Mouse (Mus musculus) subcutaneous adipose tissue, adult 2 months (tissue): Measurements from ENCODE around the gene Acot3. TPM values are rescaled to one million over a fixed set of nuclear protein-coding genes. Genes with fewer than 3 reads are reported as not detected.

ENCODE experiments used
- polyA plus RNA-seq: library from polyadenylated mRNA; depleted of rRNA; stranded (reverse); fragments of >200 nt; gene quantifications from 2 replicates; pipeline ENCODE4 v1.2.3, GENCODE M21; 2012; ENCODE audit warnings: low replicate concordance; rRNA removed

Acot3 gene
- not detected in 2 replicates for polyA plus RNA-seq

DNA sequence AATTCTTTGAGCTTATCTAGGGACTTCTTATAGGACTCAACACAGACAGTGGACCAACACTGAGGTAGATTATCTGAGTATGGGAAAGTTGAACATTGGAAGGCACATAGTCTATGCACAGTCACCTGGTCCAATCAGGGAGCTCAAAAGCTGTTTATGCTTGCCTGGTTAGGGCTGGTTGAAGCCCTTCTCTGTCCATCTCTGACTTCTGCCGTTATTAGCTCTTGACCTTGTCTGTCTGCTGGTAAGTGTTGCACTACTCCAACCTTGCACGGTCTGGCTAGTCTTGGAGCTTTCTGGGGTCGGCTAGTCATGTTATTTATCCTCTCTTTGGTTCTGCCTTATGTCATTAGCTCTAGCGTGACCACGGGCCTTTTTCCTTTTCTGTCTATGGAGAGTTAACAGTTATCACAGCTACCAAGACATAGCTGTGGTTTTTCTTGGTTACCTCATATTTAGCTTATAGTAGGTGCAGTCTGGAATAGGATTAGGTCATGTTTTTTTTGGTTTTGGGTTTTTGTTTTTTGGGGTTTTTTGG lies at the start of gene Acot3:
Acot3 (plus strand) TSS at position 208 of the 538 bp plus-strand sequence.

DNA sequence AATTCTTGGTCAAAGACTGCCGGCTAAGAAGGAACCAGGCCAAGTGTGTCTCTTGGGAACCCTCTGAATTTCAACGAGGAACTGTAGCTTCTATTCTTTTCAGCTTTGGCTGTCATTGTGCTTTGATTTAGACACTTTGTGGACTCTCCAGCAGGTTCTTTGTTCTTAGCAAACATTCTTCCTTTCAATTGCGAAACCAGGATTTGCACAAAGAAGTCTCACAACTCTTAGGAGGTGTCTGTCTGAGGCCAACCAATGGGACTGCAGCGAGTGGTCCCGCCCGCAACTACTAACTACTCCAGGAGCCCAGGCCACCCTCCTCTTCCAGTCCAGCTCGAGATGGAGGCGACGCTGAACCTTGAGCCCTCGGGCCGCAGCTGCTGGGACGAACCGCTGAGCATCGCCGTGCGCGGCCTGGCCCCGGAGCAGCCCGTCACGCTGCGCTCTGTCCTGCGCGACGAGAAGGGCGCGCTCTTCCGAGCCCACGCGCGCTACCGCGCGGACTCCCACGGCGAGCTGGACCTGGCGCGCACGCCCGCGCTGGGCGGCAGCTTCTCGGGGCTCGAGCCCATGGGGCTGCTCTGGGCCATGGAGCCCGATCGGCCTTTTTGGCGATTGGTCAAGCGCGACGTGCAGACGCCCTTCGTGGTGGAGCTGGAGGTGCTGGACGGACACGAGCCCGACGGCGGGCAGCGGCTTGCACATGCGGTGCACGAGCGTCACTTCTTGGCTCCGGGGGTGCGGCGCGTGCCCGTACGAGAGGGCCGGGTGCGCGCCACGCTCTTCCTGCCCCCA lies 42.6 kb upstream of the Acot3 start, which contains the start of gene Acot1:
Acot1 (plus strand) TSS at position 320 of the 795 bp plus-strand sequence.

DNA sequence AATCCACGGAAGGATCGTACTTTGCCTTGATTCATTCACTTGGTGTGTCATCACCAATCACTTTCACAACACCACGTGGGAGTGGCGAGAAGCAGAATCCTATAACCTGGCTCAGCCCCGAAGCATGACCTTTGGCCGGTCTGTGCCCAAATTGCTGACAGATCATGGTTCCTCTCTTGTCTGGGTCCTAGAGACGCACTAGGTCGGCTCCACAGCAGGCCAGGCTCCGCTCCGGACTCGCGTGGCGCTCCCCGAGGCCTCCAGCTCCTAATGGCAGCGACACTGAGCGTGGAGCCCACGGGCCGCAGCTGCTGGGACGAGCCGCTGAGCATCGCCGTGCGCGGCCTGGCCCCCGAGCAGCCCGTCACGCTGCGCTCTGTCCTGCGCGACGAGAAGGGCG lies 13.7 kb upstream of the Acot3 start, which contains the start of gene Acot4:
Acot4 (plus strand) TSS at position 139 of the 400 bp plus-strand sequence.

DNA sequence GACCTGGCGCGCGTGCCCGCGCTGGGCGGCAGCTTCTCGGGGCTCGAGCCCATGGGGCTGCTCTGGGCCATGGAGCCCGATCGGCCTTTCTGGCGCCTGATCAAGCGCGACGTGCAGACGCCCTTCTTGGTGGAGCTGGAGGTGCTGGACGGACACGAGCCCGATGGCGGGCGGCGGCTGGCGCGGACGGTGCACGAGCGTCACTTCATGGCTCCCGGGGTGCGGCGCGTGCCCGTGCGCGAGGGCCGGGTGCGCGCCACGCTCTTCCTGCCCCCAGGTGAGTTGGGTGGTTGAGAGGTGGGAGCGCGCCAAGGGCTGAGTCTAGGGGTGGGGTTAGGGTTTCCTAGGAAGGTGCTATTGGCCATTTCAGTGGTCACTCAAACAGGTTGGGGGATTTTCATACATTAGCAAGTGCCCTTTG lies 13.2 kb upstream of the Acot3 start, which contains the start of gene Gm49366:
Gm49366 (plus strand) TSS at position 245 of the 421 bp plus-strand sequence.

DNA sequence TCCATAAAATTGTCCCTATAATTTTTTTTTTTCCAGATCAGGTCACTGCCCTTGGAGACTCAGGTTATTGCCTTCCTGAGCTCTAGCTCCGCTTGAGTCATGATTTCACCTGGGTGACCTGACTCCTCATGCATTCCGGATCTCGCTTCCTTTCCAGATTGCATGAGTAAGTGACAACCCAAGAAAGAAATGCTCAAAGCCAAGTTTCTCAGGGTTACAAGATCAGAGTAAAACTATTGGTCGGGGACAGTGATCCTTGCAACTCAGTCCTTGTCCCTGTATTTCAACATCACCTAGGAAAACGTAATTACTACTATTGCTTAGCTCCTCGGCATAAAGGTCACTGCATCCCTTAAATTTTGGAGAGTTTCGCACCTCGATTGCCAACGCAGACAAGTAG lies 17.0 kb downstream of the Acot3 start, which contains the start of gene Acot5:
Acot5 (plus strand) TSS at position 340 of the 400 bp plus-strand sequence.

DNA sequence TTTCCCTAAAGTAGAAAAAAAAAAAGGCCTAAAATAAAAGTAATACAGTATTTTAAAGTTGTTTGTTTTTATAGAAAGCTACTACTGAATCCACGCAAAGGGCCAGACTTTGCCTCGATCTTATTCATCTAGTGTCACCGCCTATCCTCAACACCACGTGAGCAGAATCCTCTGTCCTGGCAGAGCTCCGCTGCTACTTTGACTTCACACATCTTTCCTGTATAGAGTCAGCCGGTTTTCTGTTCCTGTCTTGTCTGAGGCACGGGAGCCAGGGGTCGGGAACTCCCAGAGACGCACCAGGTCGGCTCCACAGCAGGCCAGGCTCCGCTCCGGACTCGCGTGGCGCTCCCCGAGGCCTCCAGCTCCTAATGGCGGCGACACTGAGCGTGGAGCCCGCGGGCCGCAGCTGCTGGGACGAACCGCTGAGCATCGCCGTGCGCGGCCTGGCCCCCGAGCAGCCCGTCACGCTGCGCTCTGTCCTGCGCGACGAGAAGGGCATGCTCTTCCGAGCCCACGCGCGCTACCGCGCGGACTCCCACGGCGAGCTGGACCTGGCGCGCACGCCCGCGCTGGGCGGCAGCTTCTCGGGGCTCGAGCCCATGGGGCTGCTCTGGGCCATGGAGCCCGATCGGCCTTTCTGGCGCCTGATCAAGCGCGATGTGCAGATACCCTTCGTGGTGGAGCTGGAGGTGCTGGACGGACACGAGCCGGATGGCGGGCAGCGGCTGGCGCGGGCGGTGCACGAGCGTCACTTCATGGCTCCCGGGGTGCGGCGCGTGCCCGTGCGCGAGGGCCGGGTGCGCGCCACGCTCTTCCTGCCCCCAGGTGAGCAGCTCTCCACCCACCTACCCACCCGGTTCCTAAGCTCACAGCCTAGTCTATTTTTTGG lies 48.9 kb downstream of the Acot3 start, which contains the start of gene Acot6:
Acot6 (plus strand) TSS at position 51 of the 889 bp plus-strand sequence.

Other genes starting within 250 kb of the Acot3 start
- 53.2 and 55.1 TPM in 2 replicates for gene Numb, start 130.2 kb upstream of the Acot3 start, polyA plus RNA-seq
- 3.5 and 13.8 TPM in 2 replicates for gene Riox1, start 101.5 kb upstream of the Acot3 start, polyA plus RNA-seq
- gene Heatr4, start 67.3 kb upstream of the Acot3 start, polyA plus RNA-seq = not detected in 2 replicates
- gene Acot2, start 64.3 kb upstream of the Acot3 start, polyA plus RNA-seq = 20.8 and 22.5 TPM in 2 replicates
- gene Acot1, start 42.7 kb upstream of the Acot3 start, polyA plus RNA-seq = 0.85 and 18.0 TPM in 2 replicates
- 1.8 and 3.2 TPM in 2 replicates for gene Acot4, start 13.8 kb upstream of the Acot3 start, polyA plus RNA-seq
- not detected in 2 replicates for gene Gm49366, start 13.2 kb upstream of the Acot3 start, polyA plus RNA-seq
- 0.08 TPM in 1 of 2 replicates, not detected in the other for gene Acot5, start 17.2 kb downstream of the Acot3 start, polyA plus RNA-seq
- 2.9 and 6.7 TPM in 2 replicates for gene Acot6, start 48.5 kb downstream of the Acot3 start, polyA plus RNA-seq
- gene Dnal1, start 62.2 kb downstream of the Acot3 start, polyA plus RNA-seq = 2.8 and 6.8 TPM in 2 replicates
- gene Pnma1, start 96.3 kb downstream of the Acot3 start, polyA plus RNA-seq = 0.11 and 0.12 TPM in 2 replicates
- gene Elmsan1, start 166.7 kb downstream of the Acot3 start, polyA plus RNA-seq = 13.8 and 20.7 TPM in 2 replicates
- gene Ptgr2, start 233.1 kb downstream of the Acot3 start, polyA plus RNA-seq = 21.2 and 34.9 TPM in 2 replicates